Mouse (Mus musculus) kidney, adult 18-20 months (tissue): ENCODE measurements around the gene Hmgn5.

Experiments used
- DNase-seq: peaks from one replicate; pipeline ENCODE4 v3.0.0; 2021

Gene Hmgn5

GRCm38 (mm10) chrX:109013283-109013682 is at the start of gene Hmgn5:
Gene Hmgn5 (minus strand): TSS chrX:109013404.
- DNase-seq: peak; percentile 95

GRCm38 (mm10) chrX:109047773-109048172 is 34.6 kb upstream of the Hmgn5 start:
- no peak for DNase-seq

DNA sequence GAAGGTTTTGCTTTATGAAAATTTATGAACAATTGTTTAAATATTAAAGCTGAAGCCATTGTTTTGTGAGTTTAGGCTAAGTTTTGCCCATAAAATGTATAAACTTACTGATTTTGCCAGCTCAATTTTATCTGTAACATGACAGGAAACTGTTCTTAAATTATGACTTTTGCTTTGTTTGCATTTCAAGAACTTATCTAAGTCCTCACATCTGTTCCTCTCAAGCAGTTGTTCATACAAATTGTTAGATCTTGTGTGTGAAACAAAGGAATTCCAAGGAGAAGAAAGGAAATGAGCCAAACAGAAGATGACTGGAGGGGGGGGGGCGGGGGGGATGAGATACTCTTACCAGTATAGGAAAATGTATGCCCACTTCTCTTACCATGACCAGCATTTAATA is 13.0 kb upstream of the Hmgn5 start:
- DNase-seq: no peak

- DNase-seq: no peak
Observed at GRCm38 (mm10) chrX:109020858-109021257, 7.7 kb upstream of the Hmgn5 start.

DNA sequence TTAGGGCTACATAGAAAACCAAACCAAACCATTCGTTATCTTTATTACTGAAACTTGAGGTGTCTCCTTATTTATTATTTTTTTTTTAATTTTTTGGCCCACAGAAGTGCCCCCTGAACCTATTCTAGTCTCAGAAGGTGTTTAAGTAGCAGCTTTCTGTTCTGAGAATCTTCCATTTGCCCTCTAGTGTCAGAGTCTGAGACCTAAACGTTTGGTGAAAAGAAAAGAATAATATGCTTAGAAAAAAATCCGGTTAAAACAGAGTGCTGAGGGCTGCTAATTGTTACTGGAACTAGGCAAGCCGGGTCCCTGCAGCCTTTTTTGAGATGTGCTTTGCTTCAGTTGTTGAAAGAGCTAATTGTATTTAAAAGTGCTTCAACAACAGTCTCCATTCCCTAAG is 962 bp upstream of the Hmgn5 start:
- no peak for DNase-seq

DNA sequence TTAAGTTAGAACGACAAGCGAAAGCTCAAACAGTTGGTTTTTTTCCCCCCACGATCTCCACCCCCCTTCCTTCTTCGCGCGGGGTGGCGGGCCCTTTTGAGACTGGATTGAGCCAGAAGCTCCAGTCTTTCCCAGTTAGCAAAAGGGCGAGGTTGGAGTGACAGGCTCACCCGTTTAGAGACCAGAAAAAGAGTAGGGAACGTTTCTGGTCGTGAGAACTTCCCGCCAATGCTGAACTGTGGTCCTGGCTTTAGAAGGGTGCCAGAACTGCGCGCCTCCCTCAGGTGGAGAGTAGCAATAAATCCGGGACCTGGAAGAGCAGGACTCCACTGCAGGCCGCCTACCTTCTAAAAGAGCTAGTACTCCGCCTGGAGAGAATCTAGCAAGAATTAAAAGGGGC is 482 bp upstream of the Hmgn5 start:
- DNase-seq: peak; percentile 60

DNA sequence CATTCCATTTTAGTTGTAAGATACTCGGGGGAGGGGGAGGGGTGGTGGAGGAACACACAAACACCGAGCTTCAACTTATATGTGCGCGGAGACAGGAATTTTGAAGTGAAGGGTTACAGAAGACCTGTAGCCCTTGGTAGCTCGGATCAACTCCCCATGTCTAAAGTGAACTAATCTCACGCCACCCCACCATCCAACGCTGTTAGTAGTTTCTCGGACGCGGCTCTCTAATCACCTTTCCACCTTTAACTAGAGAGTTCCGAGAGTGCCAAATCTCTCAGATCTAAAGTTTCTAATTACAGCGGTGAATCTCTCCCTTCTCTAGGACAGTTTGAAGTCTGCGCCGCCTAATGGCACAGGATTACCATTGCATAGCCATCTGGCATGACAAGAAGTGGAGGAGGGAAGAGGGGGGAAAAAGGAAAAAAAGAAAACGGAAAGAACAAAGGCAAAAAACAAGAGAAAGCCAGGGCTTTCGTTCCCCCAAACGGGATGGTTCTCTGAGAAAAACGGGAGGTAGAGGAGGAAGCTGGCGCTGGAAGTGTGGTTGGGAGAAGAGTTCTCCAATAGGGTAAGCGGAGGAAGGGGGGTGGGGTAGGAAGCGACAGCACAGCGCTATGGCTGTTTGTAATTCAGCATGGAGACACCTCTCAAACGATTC is 703 bp downstream of the Hmgn5 start:
- peak; percentile 60 for DNase-seq

- DNase-seq: peak; percentile 12
Observed at GRCm38 (mm10) chrX:109011611-109012185, 1.5 kb downstream of the Hmgn5 start.

- no peak for DNase-seq
Observed at GRCm38 (mm10) chrX:109001277-109001676, 11.9 kb downstream of the Hmgn5 start.
